Mouse (Mus musculus) G1E (cell line): Measurements from ENCODE around the gene Ramp3. TPM values are rescaled to one million over a fixed set of nuclear protein-coding genes. Genes with fewer than 3 reads are reported as not detected.

Experiments
- ATAC-seq: 2 replicates; pipeline ENCODE4 v1.8.0; 2016; ENCODE audit warnings: mild to moderate bottlenecking; ENCODE audit not compliant: insufficient number of reproducible peaks, poor library complexity, low FRiP score, severe bottlenecking; ENCODE audit errors: extremely low read depth
- DNase-seq: peaks from one replicate; pipeline ENCODE4 v3.0.0; 2012; ENCODE audit warnings: low spot score
- H3K27me3 ChIP-seq: 2 replicates; pipeline ENCODE4 v1.6.1; 2012; ENCODE audit warnings: mild to moderate bottlenecking, low read length, inconsistent platforms; ENCODE audit not compliant: insufficient read depth
- H3K36me3 ChIP-seq: replicated peaks from 2 replicates; pipeline ENCODE3; 2012; ENCODE audit warnings: mild to moderate bottlenecking, inconsistent platforms
- H3K4me1 ChIP-seq: 2 replicates; pipeline ENCODE4 v1.6.1; 2012; ENCODE audit warnings: low read depth, low read length, inconsistent platforms, mixed read lengths; ENCODE audit not compliant: insufficient read depth
- H3K4me3 ChIP-seq: 2 replicates; pipeline ENCODE4 v1.5.1; 2012; ENCODE audit warnings: low read depth, mild to moderate bottlenecking, inconsistent platforms, low read length, moderate library complexity, mixed read lengths
- H3K9me3 ChIP-seq: replicated peaks from 2 replicates; pipeline ENCODE4 v1.6.1; 2012; ENCODE audit warnings: inconsistent platforms
- CTCF ChIP-seq: IDR thresholded peaks from 2 replicates; pipeline ENCODE4 v1.5.1; 2012; ENCODE audit warnings: low read depth, low read length, inconsistent platforms, mixed read lengths
- GATA1 ChIP-seq: IDR thresholded peaks from 2 replicates; pipeline ENCODE4 v1.6.1; 2012; ENCODE audit warnings: borderline replicate concordance, low read length, inconsistent platforms, mixed read lengths
- GATA2 ChIP-seq: IDR thresholded peaks from 2 replicates; pipeline ENCODE4 v1.6.1; 2012; ENCODE audit warnings: low read depth, low read length, inconsistent platforms, borderline replicate concordance
- POLR2AphosphoS5 ChIP-seq: IDR thresholded peaks from 2 replicates; pipeline ENCODE4 v1.6.1; 2012; ENCODE audit warnings: low read depth, low read length, inconsistent platforms; ENCODE audit not compliant: insufficient replicate concordance
- TAL1 ChIP-seq: conservative IDR thresholded peaks from 2 replicates; pipeline ENCODE4 v1.6.1; 2012; ENCODE audit warnings: low read depth, low read length, inconsistent platforms, mixed read lengths
- polyA plus RNA-seq: library from polyadenylated mRNA; stranded (reverse); fragments of >175 nt; gene quantifications from 2 replicates; pipeline ENCODE4 v1.2.3, GENCODE M21; 2012
- total RNA-seq, 2 experiments: library from RNA; stranded (forward) in 1 of 2; stranded (reverse) in 1 of 2; fragments of 200-1000 nt in 1 of 2; fragments of >200 nt in 1 of 2; fragmentation: Nextera tagmentation in 1 of 2; gene quantifications; 2 replicates each; pipeline ENCODE4 v1.2.3; 2014 to 2017

The Ramp3 gene
- total and polyA plus RNA-seq, 3 experiments, result not detected

DNA sequence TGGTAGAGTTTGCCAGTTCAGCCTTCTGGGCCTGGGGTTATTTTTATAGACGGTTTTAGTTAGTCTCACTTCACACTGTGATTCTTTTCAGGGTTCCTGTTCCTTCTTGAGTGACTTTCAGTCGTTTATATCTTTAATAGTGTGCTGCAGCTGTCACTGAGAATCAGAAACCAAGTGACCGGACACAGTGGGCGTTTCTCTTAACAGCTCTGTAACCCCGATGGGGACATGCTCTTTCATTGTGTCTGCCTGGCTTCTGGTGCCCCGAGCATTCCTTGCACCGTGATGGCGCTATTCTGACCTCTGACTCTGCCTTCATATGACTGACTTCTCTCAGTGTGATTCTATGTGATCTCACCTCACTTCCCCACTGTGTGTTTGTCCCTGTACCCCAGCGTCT is 10.7 kb downstream of the Ramp3 start:
- Histone ChIP-seq H3K9me3 (no peaks in the 10 kb centered on the region), H3K4me1 (no peaks in the 10 kb centered on the region), H3K4me3 (no peak overlapping the region), H3K27me3 (no peaks in the 10 kb centered on the region; the same call in 1 of the 2 replicates), H3K36me3 (no peaks in the 10 kb centered on the region)
- no peak for DNase-seq
- TF ChIP-seq POLR2AphosphoS5, result no peak
- TF ChIP-seq GATA1, result no peak
- no peak for TF ChIP-seq GATA2
- ATAC-seq, result no peak

DNA sequence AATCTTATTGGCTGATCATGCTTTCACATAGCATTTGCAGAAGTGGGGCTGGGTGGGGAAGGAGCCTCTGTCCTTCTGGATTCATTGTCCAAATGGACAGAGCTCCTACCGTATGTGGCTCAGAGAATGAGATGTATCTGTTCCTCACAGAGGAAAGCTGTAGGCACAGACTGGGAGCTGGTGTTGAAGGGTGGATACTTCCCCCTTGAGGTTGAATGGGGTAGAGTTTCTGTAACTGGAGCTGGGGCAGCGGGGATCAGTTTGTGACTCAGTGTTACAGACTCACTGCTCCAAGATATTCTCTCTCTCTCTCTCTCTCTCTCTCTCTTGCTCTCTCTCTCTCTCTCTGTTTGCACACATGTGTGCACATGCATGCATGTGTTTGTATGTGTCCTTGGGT is 11.7 kb downstream of the Ramp3 start:
- no peak for DNase-seq
- no peaks in the 10 kb centered on the region for H3K36me3 ChIP-seq
- ATAC-seq, result no peak
- no peak overlapping the region for H3K4me3 ChIP-seq
- TF ChIP-seq CTCF (no peak), GATA2 (no peak), POLR2AphosphoS5 (no peak), GATA1 (no peak), TAL1 (no peak)
- no peaks in the 10 kb centered on the region for H3K9me3 ChIP-seq
- no peaks in the 10 kb centered on the region; the same call in 1 of the 2 replicates for H3K27me3 ChIP-seq
- H3K4me1 ChIP-seq, result no peaks in the 10 kb centered on the region

DNA sequence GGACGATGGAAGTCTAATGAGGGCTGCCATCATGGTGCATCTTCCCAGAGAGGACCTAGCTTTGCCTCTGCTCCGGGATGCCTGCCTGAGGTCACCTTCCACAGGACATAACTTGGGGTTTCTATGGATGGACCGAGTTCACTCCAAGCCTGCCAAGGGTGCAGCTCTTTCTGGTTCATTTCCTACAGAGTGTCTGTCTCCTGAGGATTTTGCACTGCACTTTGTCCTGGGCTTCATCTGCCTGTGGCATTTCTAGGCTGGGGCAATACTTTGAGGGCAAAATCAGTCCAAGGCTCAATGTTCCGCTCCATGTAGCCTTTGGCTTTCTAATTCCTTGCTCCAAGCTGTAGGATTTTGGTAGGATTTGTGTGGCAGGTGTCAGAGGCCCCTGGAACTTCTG is 12.5 kb downstream of the Ramp3 start:
- no peak for DNase-seq
- H3K27me3 ChIP-seq, result no peaks in the 10 kb centered on the region; the same call in 1 of the 2 replicates
- no peaks in the 10 kb centered on the region for H3K36me3 ChIP-seq
- H3K9me3 ChIP-seq, result no peaks in the 10 kb centered on the region
- no peak for ATAC-seq
- TF ChIP-seq GATA2 (no peak), TAL1 (no peak), GATA1 (no peak), CTCF (no peak), POLR2AphosphoS5 (no peak)
- no peaks in the 10 kb centered on the region for H3K4me1 ChIP-seq
- no peak overlapping the region for H3K4me3 ChIP-seq

DNA sequence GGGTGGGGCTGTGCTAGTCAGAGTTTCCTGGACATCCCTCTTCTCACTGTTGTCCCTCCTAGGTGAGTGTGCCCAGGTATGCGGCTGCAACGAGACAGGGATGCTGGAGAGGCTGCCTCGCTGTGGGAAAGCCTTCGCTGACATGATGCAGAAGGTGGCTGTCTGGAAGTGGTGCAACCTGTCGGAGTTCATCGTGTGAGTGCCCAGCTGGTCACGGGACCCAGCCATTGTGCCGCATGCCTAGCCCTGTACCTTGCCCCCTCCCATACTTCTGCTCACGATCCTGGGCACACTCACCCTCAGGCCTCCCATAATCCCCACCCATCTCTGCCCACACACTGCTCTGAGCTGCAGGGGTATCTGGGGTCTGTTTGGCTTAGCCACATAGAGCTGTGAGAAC is 16.4 kb downstream of the Ramp3 start:
- Histone ChIP-seq H3K4me1 (no peaks in the 10 kb centered on the region), H3K27me3 (peaks cover 3% of the 10 kb centered on the region; the same call in 1 of the 2 replicates), H3K36me3 (no peaks in the 10 kb centered on the region), H3K9me3 (no peaks in the 10 kb centered on the region), H3K4me3 (no peak overlapping the region)
- TF ChIP-seq GATA1, result no peak
- no peak for TF ChIP-seq POLR2AphosphoS5
- TF ChIP-seq CTCF, result no peak
- no peak for TF ChIP-seq TAL1
- no peak for TF ChIP-seq GATA2
- ATAC-seq, result no peak
- no peak for DNase-seq

DNA sequence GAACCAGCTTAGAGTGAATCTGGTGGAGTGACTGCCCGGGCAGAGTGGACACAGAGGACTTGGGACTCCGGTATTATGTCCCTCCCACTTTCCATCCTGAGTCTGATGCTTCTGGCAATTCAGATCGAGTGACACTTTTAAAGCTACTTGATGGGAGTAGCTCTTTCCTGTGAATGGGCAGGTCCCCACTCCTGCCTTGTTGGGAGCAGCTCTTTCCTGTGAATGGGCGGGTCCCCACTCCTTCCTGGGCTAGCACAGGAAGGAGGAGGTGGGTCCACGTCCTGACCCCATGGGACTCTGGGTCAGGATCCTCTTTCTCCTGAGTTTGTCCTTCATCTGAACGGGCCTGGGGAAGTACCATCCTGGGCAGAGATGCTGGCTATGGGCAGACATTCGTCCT is 17.1 kb downstream of the Ramp3 start:
- DNase-seq, result no peak
- Histone ChIP-seq H3K36me3 (no peaks in the 10 kb centered on the region), H3K9me3 (no peaks in the 10 kb centered on the region), H3K4me1 (no peaks in the 10 kb centered on the region), H3K27me3 (peaks cover 3% of the 10 kb centered on the region; the same call in 1 of the 2 replicates), H3K4me3 (no peak overlapping the region)
- no peak for TF ChIP-seq TAL1
- no peak for TF ChIP-seq POLR2AphosphoS5
- TF ChIP-seq GATA1, result no peak
- no peak for TF ChIP-seq GATA2
- no peak for TF ChIP-seq CTCF
- ATAC-seq, result no peak

DNA sequence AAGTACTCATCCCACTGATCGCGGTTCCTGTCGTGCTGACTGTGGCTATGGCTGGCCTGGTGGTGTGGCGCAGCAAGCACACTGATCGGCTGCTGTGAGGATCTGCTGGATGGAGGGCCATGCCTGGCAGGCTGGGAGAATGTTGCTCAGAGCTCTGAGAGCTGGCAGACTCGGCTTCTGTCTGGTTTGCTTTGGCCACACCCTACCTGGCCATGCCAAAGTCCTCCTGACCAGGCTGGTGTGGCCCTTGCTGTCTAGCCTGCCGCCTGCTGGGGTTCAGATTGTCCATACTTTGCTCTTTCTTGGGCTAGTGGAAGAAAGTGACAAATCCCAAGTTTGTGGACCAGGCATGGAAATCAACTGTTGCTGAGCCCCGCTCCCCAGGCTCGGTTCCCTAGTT is 18.3 kb downstream of the Ramp3 start:
- DNase-seq, result no peak
- H3K9me3 ChIP-seq, result no peaks in the 10 kb centered on the region
- TF ChIP-seq TAL1 (no peak), GATA1 (no peak), CTCF (no peak), GATA2 (no peak), POLR2AphosphoS5 (no peak)
- H3K36me3 ChIP-seq, result no peaks in the 10 kb centered on the region
- no peak for ATAC-seq
- no peak overlapping the region for H3K4me3 ChIP-seq
- no peaks in the 10 kb centered on the region for H3K4me1 ChIP-seq
- peaks cover 3% of the 10 kb centered on the region; the same call in 1 of the 2 replicates for H3K27me3 ChIP-seq

DNA sequence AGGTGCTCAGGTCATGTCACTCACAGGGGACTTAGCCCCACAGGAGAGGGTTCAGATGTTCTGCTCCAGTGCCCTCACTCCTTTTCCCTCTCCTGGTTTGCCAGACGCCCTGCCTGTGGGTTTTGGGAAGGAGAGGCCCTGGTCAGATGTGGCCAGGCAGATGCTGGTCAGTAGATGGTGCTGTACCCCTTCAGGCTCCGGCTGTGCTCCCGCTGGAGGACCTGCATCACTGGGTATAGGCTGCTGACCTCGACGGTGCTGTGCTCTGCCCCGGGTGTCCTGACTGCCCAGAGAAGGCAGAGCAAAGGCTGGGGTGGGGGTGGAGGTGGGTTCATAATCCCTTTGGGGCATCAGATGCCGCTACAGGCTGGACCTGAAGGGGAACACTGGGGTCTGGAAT is 19.2 kb downstream of the Ramp3 start:
- Histone ChIP-seq H3K9me3 (no peaks in the 10 kb centered on the region), H3K4me1 (no peaks in the 10 kb centered on the region), H3K36me3 (no peaks in the 10 kb centered on the region), H3K27me3 (peaks cover 3% of the 10 kb centered on the region; the same call in 1 of the 2 replicates), H3K4me3 (no peak overlapping the region)
- TF ChIP-seq GATA2 (no peak), CTCF (no peak), GATA1 (no peak), POLR2AphosphoS5 (no peak), TAL1 (no peak)
- ATAC-seq (no peak), DNase-seq (no peak)
